Mouse (Mus musculus): Measurements from ENCODE around the gene Tnfrsf1b.

Tnfrsf1b gene

DNA sequence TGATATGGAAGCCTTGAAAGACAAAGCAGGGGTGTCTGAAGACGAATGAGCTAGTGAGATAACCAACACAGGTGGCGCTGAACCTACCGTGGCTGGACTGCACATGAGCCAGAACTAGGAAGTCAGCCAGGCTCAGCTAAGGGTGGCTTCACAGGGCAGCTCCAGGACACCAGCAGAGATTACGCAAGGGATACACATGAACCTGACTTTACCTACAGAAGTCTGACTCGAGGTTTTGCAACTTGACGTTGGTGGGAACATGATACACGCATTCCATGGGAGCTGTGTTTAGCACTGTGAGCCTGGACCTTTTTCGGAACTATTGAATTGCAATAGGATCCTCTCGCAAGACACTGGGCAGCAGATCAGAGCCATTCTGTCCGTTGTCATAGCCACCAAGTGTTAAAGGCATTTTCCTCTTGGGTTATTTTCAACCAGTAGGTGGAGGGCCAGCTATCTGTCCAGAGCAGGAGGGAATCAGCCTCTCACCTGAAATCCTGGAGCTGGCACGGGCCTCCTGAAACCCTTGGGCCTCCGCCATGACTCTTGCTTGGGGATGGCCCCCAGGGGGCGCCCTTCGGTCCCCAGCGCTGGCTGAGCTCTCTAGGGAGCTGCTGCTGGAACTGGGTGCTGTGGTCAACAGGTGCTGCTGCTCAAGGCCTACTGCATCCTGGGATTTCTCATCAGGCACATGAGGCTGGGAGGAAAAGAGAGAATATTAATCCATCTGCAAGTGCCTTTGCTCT, 27.3 kb downstream of the Tnfrsf1b start:
- WGBS: 62% methylated on average over 15 of the region's 15 CpGs

DNA sequence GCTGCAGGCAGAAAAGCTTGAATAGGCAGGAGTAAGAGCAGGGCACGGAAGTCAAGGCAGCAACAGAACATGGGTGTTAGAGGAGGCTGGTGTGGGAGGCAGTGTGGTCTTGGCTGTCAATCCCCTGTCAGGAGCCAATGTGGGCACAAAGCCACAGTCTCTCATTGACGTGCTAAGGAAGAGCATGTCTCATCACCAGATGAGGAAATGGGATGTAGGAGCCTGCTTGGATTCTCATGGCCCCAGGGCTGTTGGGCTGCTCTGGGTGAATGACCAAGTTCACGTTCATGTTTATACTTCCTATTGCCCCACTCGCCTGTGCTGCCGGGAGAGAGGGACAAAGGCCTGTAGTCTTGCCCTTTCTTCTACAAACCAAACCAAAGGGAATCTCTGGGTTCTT, 28.8 kb downstream of the Tnfrsf1b start:
- WGBS: 72% methylated on average over 5 of the region's 5 CpGs

DNA sequence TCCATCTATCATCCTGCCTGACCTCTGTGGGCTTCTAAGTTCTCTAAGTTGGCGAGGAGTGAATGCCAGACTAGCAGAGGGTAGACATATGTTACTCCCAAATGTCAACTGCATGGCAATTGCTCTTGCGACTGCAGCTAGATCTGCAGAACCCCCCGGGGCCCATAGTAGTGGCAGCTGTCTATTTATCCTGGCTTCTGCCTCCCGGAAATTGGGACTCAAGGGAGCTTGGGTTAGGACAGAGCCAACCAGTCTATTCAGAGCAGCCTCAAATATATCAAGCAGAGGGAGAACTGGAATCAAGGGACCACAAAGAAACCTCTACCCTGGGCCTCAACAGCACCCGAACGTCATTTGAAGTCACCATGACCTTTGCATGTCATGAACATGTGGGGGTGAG, 29.6 kb downstream of the Tnfrsf1b start:
- WGBS: 79% methylated on average over 6 of the region's 6 CpGs

- WGBS: 89% methylated on average over 2 of the region's 2 CpGs
Observed at GRCm38 (mm10) chr4:145215396-145215795, 31.3 kb downstream of the Tnfrsf1b start.

DNA sequence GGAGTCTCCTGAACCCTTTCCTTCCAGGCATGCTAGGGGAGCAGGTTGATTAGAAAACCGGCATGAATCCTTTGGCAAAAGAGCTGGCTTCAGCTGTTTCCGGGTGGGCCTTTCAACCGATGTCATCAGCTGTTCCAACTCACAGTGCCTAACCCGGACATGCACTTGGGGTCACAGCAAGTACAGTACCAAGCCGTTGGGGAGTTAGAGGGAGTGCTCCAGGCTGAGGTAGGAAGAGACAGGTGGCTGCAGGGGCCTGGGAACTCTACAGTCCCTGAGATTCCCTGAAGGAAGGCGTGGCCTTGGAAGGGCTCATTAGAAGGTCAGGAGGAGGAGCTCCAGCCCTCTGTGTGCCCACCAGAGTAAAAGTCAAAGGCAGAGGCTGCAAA, 31.9 kb downstream of the Tnfrsf1b start:
- WGBS: 47% methylated on average over 6 of the region's 6 CpGs

GRCm38 (mm10) chr4:145213999-145214785, 32.5 kb downstream of the Tnfrsf1b start:
- WGBS: 26% methylated on average over 8 of the region's 8 CpGs

GRCm38 (mm10) chr4:145211076-145211475, 35.6 kb downstream of the Tnfrsf1b start:
- WGBS: 79% methylated on average over 2 of the region's 2 CpGs

GRCm38 (mm10) chr4:145210564-145210963, 36.1 kb downstream of the Tnfrsf1b start:
- 88% methylated on average over 5 of the region's 5 CpGs for WGBS

DNA sequence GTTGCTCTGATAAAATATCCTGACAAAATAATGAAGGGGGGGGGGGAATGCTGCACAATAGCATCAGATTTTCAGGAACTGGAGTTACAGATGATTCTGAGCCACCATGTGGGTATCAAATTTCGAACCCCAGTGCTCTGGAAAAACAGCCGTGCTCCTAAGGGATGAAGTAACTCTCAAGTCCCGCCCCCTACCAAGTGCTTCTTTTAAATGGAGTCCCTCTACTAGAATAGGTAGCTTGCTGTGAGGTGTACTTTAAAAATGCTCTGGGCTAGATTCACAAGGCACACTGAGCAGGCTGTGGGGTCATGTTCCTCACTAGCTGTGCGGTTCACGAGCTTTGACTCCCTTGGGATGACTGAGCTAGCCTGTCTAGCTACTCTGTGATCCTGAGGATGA, 37.0 kb downstream of the Tnfrsf1b start:
- WGBS: 50% methylated on average over 5 of the region's 5 CpGs

- WGBS: 58% methylated on average over 6 of the region's 6 CpGs
Observed at GRCm38 (mm10) chr4:145209076-145209689, 37.5 kb downstream of the Tnfrsf1b start.

GRCm38 (mm10) chr4:145207718-145208371, 38.8 kb downstream of the Tnfrsf1b start:
- WGBS: 31% methylated on average over 3 of the region's 3 CpGs

DNA sequence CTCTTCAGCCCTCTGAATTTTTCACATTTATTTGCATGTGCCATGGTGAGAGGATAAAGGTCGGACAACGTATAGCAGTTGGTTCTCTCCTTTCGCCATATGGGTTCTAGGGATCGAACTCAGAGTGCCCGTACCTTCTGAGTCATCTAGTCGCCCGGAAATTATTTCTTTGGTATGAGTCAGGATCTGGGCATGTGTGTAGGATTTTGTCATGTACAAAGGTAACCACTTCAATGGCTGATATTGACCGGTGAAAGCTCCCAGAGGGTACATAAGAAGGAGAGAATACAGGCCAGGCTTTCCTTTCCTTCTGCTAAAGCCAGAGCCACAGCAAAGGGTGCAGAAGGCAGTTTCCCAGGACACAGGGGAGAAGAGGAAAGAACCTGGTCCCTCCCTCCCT, 41.9 kb downstream of the Tnfrsf1b start:
- WGBS: 85% methylated on average over 8 of the region's 8 CpGs

GRCm38 (mm10) chr4:145203305-145203704, 43.4 kb downstream of the Tnfrsf1b start:
- 81% methylated on average over 2 of the region's 2 CpGs for WGBS

DNA sequence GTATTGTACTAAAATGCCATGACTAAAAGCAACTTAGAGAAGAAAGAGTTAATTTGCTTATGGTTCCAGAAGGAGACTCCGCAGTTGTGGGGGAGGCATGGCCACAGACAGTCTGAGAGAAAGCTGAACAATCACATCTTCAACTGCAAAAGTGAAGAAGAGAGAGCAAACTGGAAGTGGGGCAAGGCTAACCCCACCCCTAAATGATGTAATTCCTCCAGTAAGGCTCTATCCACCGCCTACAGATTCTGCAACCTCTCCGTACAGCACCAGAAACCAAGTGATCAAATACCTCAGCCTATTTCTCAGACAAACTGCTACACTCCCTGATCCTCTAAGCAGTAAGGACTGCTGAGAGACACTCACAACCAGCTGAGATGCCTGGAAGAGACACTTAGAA, 45.2 kb downstream of the Tnfrsf1b start:
- WGBS: 45% methylated on average over 3 of the region's 3 CpGs

DNA sequence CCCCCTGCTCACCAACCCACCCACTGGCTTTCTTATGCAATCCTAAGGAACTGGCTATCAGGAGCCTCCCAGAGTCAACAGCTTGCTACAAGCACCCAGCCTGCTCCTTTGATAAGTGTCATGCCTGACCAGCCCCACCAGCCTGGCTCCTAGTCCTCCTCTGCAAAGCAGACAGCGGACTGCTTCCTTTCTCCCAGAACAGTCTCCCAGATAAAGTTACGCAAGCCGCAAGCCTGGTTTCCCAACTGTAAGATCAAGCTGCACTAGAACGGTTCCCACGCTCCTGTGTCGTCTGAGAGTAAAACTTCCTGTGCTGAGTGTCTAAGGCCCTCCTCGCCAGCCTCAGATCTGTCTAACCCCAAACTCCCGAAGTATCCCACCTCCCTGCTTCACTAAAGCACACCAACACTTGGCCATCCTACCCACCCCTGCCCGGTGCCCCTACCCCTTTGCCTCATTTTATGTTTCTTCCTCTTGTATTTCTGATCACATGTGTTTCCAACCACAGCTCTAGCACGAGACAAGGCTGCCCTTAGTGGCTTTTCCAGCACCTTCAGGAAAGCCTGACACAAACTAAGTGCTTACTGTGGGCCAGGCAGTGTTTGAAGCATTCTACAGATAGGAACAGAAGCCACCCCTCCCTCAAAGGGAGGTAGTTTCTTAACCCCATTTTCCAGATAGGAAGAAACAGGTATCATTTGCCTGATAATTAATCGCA, 46.5 kb downstream of the Tnfrsf1b start:
- 42% methylated on average over 11 of the region's 11 CpGs for WGBS

- 83% methylated on average over 4 of the region's 4 CpGs for WGBS
Observed at GRCm38 (mm10) chr4:145196586-145196985, 50.1 kb downstream of the Tnfrsf1b start.

- WGBS: 22% methylated on average over 5 of the region's 5 CpGs
Observed at GRCm38 (mm10) chr4:145195172-145195571, 51.5 kb downstream of the Tnfrsf1b start.

DNA sequence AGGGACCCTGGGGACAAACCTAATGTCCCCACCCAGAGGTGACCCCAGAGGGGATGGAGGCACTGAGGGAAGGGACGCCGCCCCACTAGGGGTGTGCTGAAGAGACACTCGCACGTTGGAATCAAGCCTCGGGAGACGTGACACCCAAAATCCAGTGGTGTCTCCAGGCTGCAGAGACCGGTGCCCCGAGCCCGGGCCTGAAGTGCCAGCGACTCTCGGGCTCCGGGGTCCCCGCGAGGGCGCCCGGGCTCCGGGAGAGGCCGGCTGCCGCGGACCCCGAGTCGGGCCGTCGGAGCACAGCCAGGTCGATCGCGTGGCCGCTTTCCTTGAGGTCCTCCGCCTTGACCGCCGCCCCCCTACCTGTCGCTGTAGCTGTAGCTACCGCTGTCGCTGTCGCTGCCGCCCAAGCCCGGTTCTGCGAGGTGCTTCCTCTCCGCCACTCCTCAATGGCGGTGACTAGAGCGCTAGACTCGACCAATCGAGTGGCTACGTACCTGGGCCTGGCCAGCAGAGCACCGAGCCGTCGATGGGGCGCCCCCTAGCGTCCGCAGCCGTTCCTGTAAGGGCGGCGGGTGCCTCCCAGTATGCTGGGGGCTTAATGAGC, 52.0 kb downstream of the Tnfrsf1b start, which contains the start of gene Vps13d:
Vps13d (minus strand) TSS at position 447 of the 604 bp plus-strand sequence.
- WGBS: under 1% methylated on average over 53 of the region's 53 CpGs

DNA sequence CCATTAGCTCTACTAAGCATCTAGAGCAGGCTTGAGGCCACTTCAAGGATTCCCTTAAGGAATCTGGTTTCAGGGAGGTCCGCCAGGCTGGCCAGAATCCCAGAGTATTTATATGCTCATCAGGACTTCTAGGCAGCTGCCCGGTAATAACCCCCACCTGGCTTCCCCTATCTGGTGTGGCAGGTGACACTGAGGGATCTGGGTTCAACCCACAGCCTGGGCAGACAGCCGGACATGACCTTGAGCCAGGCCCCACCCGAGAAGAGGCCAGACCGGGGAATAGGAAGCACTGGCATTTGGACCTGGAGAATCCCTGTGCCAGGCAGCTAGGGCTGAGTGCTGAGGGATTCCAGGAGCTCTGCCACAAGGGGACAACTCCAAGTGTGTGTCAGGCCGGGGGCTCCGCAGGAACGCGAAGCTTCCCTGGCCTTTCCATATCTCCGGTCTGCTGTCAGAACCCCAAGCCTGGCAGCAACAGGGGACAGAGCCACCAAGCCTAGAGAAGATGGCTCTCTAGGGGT, 52.6 kb downstream of the Tnfrsf1b start:
- WGBS: 1% methylated on average over 10 of the region's 10 CpGs

DNA sequence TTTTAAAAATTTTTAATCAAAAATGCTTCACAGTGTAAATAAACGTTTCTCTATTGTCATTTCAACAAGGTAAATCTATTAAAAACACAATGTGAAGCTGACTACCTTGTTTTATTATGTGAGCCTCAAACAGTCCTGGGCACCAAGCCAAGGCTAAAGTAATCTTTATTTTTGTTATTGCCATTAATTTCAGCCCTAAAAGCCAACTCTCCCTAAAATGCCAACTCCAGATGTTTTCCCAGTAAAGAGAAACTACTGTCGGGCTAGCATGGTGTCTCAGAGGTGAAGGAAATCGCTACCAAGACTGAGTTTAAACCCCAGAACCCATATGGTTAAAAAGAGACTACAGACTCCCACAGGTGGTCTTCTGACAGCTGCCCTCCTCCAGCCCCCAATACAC, 53.3 kb downstream of the Tnfrsf1b start:
- WGBS: 30% methylated on average over 3 of the region's 3 CpGs

DNA sequence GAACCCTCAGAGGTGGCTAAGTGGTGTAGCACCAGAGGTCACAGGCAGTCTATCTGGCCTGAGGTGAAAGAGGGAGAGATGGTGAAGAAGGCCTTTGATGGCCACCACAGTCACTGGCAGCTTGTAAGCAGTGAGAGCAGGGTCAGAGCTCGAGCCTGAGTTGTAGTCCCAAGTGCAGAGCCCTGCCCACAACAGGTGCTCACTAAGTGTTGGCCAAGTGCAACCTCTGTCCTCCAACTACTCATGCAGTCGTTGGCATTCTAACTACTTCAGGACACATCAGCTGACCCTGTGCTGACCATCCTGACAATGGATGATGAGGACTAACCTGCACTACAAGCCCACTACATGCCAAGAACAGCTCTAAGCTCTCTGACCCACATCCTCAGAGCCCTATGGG, 59.1 kb downstream of the Tnfrsf1b start:
- WGBS: 84% methylated on average over 2 of the region's 2 CpGs
